Comparison of ENCODE assay signal across 1 mouse cellular context in the genomic region with DNA sequence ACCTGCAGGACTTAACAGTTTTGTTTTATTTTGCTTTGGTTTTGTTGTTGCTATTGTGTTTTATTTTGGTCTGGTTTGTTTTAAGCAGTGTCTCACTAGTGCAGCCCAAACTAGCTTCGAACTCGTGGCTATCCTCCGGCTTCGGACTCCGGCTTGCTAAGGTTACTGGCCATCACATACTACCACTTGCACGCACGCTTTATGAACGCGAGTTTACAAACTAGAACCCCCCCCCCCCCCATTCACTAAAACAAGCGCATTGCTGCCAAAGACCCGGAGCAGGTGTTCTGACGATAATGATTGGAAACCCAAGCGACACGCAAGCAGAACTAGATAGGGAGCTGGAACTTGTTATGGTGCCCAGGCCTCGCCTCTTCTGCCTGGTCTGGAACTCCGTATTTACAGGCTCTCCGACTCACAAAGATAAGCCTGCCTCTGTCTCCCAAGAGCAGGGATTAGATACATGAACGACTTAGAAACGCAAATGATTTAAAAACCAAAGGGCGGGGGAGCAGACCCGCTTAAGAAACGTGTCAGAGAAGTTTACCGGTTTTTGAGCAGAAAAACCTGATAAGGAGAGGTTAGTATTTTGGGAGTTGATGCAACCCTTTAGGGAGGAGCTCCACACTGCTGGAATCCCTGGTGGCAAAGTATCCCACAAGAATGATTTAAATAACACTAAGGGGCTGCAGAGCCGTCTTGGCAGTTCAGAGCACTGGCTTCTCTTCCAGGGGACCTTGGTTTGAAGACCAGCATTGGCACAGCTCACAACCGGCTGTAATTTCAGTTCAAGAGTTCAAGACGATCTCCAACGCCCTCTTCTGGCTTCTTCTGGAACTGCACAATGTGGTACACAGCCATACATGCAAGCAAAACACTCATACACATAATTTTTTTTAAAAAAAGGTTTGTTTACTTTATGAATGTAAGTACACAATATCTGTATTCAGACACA.
TF ChIP-seq lines count a peak whose summit lies in the region.

No protein-coding gene starts in this region.

TF ChIP-seq in C2C12, 6 proteins besides CTCF, POLR2A, EP300 and RAD21:
- TF ChIP-seq MYOG (IDR thresholded peaks at IDR 0.05; ENCODE audit: control insufficient read depth, extremely low read depth, insufficient read length) (no peak), MYOD1 (IDR thresholded peaks at IDR 0.05; ENCODE audit: control insufficient read depth, insufficient read length, low read depth) (no peak), USF1 (IDR thresholded peaks at IDR 0.05; ENCODE audit: low read depth) (no peak), MAX (IDR thresholded peaks at IDR 0.05) (no peak)
